ENCODE assay signal across 8 mouse cellular contexts in the genomic region with DNA sequence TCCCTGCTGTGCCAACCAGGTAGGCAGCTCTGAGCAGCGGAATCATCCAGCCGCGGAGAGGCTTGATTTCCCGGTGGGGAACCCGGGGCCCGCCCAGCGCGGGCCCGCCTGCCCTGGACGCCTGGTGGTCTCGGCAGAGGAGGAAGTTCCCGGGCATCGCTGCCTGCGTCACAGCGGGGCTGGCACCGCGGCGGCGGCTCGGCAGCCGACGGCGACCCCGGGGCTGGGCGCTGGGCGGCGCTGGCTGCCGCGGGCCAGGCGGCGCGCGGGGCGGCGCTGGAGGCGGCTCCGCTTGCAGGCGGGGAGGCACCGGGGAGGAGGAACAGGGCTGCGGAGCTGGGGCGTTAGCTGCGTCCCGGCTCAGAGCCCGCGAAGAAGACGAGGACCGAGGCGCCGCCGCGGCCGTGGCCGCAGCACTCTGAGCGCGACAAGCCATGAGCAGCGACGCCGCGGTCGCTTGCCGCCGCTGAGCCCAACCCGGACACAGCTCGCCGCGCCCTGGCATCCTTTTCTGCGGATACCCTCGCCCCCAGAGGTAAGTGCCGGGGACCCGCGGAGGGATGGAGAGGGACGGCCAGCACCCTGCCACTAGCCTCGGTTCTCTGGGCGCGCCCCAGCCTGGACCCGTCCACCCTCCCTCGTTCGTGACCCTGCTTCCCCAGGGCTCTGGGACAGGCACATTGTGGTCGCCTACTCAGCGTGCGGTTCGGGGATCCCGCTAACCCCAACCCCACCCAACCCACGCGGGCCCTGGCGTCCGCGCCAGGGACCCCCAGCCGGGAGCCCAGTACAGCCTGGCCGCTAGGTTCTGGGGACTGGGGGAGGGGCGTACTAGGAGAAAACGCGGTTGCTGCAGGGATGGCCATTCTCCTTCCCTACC. TPM values are rescaled to one million over a fixed set of nuclear protein-coding genes. Genes with fewer than 3 reads are reported as not detected.
DNase-seq lines count a peak whose midpoint lies in the region; ATAC-seq lines count a peak whose summit lies in the region.

A gene (plus strand): TSS at position 293 of the 880 bp plus-strand sequence.

- peak within 1 kb of the TSS; percentile 30; the same call in 1 of the 2 replicates for H3K27ac ChIP-seq in embryonic facial prominence, embryonic 11.5 days (replicated peaks; ENCODE audit: low read depth, low read length)
- H3K27ac ChIP-seq in limb, embryonic 13.5 days: peak within 1 kb of the TSS; percentile 77
- H3K27ac ChIP-seq in midbrain, embryonic 15.5 days: peak within 1 kb of the TSS; percentile 87

- DNase-seq in 3134 (ENCODE audit: extremely low read depth, insufficient read length, low spot score): peak; percentile 87
- DNase-seq in adrenal gland, postnatal 25 days: peak; percentile 89
- peak; percentile 84 for DNase-seq in embryonic facial prominence, embryonic 11.5 days (ENCODE audit: low spot score)
- DNase-seq in heart, adult 11 months: peak; percentile 99
- peak; percentile 81 for DNase-seq in kidney, adult 18-20 months
- peak; percentile 89 to 90 for DNase-seq in spleen, adult 18-20 months

- 0% methylated on average over 75 of the region's 93 CpGs for WGBS in embryonic facial prominence, embryonic 11.5 days
- 0% methylated on average over 71 of the region's 93 CpGs for WGBS in limb, embryonic 13.5 days
- under 1% methylated on average over 88 of the region's 93 CpGs for WGBS in midbrain, embryonic 15.5 days

- no peaks in the 10 kb centered on the region for H3K27me3 ChIP-seq in embryonic facial prominence, embryonic 11.5 days (ENCODE audit: control insufficient read depth, insufficient read depth, low read length)
- peaks cover 8% of the 10 kb centered on the region for H3K27me3 ChIP-seq in limb, embryonic 13.5 days
- H3K27me3 ChIP-seq in midbrain, embryonic 15.5 days (replicated peaks): 0 out of 2 replicates have a peak, but pooled peaks cover 4% of the 10 kb centered on the region

- no peaks in the 10 kb centered on the region; the same call in 1 of the 2 replicates for H3K4me1 ChIP-seq in embryonic facial prominence, embryonic 11.5 days (ENCODE audit: control insufficient read depth, insufficient read depth, low read length)
- H3K4me1 ChIP-seq in limb, embryonic 13.5 days: peaks cover 21% of the 10 kb centered on the region
- peaks cover 31% of the 10 kb centered on the region for H3K4me1 ChIP-seq in midbrain, embryonic 15.5 days

- H3K4me3 ChIP-seq in embryonic facial prominence, embryonic 11.5 days (ENCODE audit: low read depth, low read length): peak within 1 kb of the TSS; percentile 71
- peak within 1 kb of the TSS; percentile 69 for H3K4me3 ChIP-seq in limb, embryonic 13.5 days
- peak within 1 kb of the TSS; percentile 89 for H3K4me3 ChIP-seq in midbrain, embryonic 15.5 days

- peak; percentile 94 for ATAC-seq in embryonic facial prominence, embryonic 11.5 days (replicated peaks; ENCODE audit: insufficient number of reproducible peaks, low FRiP score, low TSS enrichment, low read depth)
- peak; percentile 92 for ATAC-seq in limb, embryonic 13.5 days (ENCODE audit: low FRiP score, low read depth)
- ATAC-seq in midbrain, embryonic 15.5 days (replicated peaks): peak; percentile 95

- H3K9ac ChIP-seq in embryonic facial prominence, embryonic 11.5 days (replicated peaks; ENCODE audit: low read length): peak within 1 kb of the TSS; percentile 77
- peak within 1 kb of the TSS; percentile 82 for H3K9ac ChIP-seq in limb, embryonic 13.5 days
- H3K9ac ChIP-seq in midbrain, embryonic 15.5 days: peak within 1 kb of the TSS; percentile 92

- H3K4me2 ChIP-seq in embryonic facial prominence, embryonic 11.5 days (ENCODE audit: low read depth, low read length): peak within 1 kb of the TSS; percentile 63
- H3K4me2 ChIP-seq in limb, embryonic 13.5 days (replicated peaks): peak within 1 kb of the TSS; percentile 86
- H3K4me2 ChIP-seq in midbrain, embryonic 15.5 days: peak within 1 kb of the TSS; percentile 68

- H3K9me3 ChIP-seq in embryonic facial prominence, embryonic 11.5 days (replicated peaks; ENCODE audit: control insufficient read depth, low read length): no peaks in the 10 kb centered on the region
- no peaks in the 10 kb centered on the region for H3K9me3 ChIP-seq in limb, embryonic 13.5 days
- H3K9me3 ChIP-seq in midbrain, embryonic 15.5 days: no peaks in the 10 kb centered on the region

- no peaks in the 10 kb centered on the region for H3K36me3 ChIP-seq in embryonic facial prominence, embryonic 11.5 days (replicated peaks; ENCODE audit: control insufficient read depth, insufficient read depth, low read depth, low read length)
- no peaks in the 10 kb centered on the region for H3K36me3 ChIP-seq in limb, embryonic 13.5 days
- H3K36me3 ChIP-seq in midbrain, embryonic 15.5 days (replicated peaks): no peaks in the 10 kb centered on the region

RNA-seq across cellular contexts. Expression of the gene that starts here (rescaled TPM):
- total RNA-seq in adrenal gland, postnatal 25 days (2021): 16.5 and 36.8 TPM in 2 replicates
- polyA plus RNA-seq in embryonic facial prominence, embryonic 11.5 days (2014; fragmentation: Nextera tagmentation; extraction: Ambion mirVana): 13.5 and 13.6 TPM in 2 replicates
- polyA plus RNA-seq in limb, embryonic 13.5 days (2015; fragmentation: Nextera tagmentation; extraction: Ambion mirVana): 15.6 and 18.4 TPM in 2 replicates
- polyA plus RNA-seq in midbrain, embryonic 15.5 days (2015; fragmentation: Nextera tagmentation; extraction: Ambion mirVana): 13.2 and 13.6 TPM in 2 replicates

Comparison
In these comparisons a context has a peak if more than half of its experiments do, and no peak if none do; other contexts are left out.
1. Peak in every context shown above with its lines: DNase-seq, ATAC-seq, H3K4me3 ChIP-seq and H3K27ac ChIP-seq.
2. H3K27ac ChIP-seq: peak in every context shown above with its lines; median percentile 87 in midbrain, embryonic 15.5 days; 77 in limb, embryonic 13.5 days; 30 in embryonic facial prominence, embryonic 11.5 days.